Mouse (Mus musculus): ENCODE data around the gene Gba. TPM values are rescaled to one million over a fixed set of nuclear protein-coding genes. Genes with fewer than 3 reads are reported as not detected.

The Gba gene
- polyA plus RNA-seq, 1 experiment from 2014 or later, result 50.3 TPM

GRCm38 (mm10) chr3:89250435-89251040, 47.8 kb downstream of the Gba start:
- Histone ChIP-seq H3K9ac (no peak overlapping the region), H3K4me1 (peaks cover 33% of the 10 kb centered on the region), H3K4me3 (no peak overlapping the region), H3K27me3 (replicated peaks) (peaks cover 4% of the 10 kb centered on the region; the same call in 1 of the 2 replicates), H3K4me2 (replicated peaks) (peak overlapping the region; percentile 46; the same call in 1 of the 2 replicates), H3K27ac (no peak overlapping the region), H3K36me3 (peaks cover 9% of the 10 kb centered on the region; the same call in 1 of the 2 replicates), H3K9me3 (no peaks in the 10 kb centered on the region)
- ATAC-seq (ENCODE audit: low FRiP score, low read depth), result no peak
- WGBS, result 20% methylated on average over 7 of the region's 7 CpGs

GRCm38 (mm10) chr3:89251365-89251895, 48.7 kb downstream of the Gba start:
- Histone ChIP-seq H3K27me3 (replicated peaks) (peaks cover 4% of the 10 kb centered on the region; the same call in 1 of the 2 replicates), H3K4me3 (no peak overlapping the region), H3K9me3 (no peaks in the 10 kb centered on the region), H3K4me1 (peaks cover 27% of the 10 kb centered on the region), H3K4me2 (replicated peaks) (peak overlapping the region; percentile 46), H3K36me3 (peaks cover 9% of the 10 kb centered on the region; the same call in 1 of the 2 replicates), H3K27ac (no peak overlapping the region), H3K9ac (no peak overlapping the region)
- 4% methylated on average over 17 of the region's 17 CpGs for WGBS
- no peak for ATAC-seq (ENCODE audit: low FRiP score, low read depth)

- no peaks in the 10 kb centered on the region for H3K9me3 ChIP-seq
- H3K4me3 ChIP-seq, result no peak overlapping the region
- no peak overlapping the region for H3K9ac ChIP-seq
- H3K4me1 ChIP-seq, result peaks cover 16% of the 10 kb centered on the region
- H3K36me3 ChIP-seq, result no peaks in the 10 kb centered on the region
- WGBS, result 97% methylated on average over 5 of the region's 5 CpGs
- H3K27ac ChIP-seq, result no peak overlapping the region
- ATAC-seq (ENCODE audit: low FRiP score, low read depth), result no peak
- H3K27me3 ChIP-seq (replicated peaks), result peaks cover 4% of the 10 kb centered on the region; the same call in 1 of the 2 replicates
- H3K4me2 ChIP-seq (replicated peaks), result no peak overlapping the region
Observed at GRCm38 (mm10) chr3:89254994-89255393, 52.3 kb downstream of the Gba start.

- Histone ChIP-seq H3K27ac (no peak overlapping the region), H3K4me2 (replicated peaks) (no peak overlapping the region), H3K4me3 (no peak overlapping the region), H3K4me1 (peaks cover 6% of the 10 kb centered on the region), H3K9me3 (no peaks in the 10 kb centered on the region), H3K36me3 (no peaks in the 10 kb centered on the region), H3K27me3 (replicated peaks) (peaks cover 4% of the 10 kb centered on the region; the same call in 1 of the 2 replicates), H3K9ac (no peak overlapping the region)
- no peak for ATAC-seq (ENCODE audit: low FRiP score, low read depth)
- WGBS, result 78% methylated on average over 5 of the region's 5 CpGs
Observed at GRCm38 (mm10) chr3:89256177-89256576, 53.4 kb downstream of the Gba start.

MicroRNAs within 50 kb of the gene (microRNA counts, 519-probe panel; counts per million panel counts)
- microRNA mmu-miR-92b, result 342 counts per million, percentile 67 among the panel's probes with 10 or more counts

Small RNA genes lying within 50 kb of the gene (microRNA-seq; reads per million reads assigned to microRNA genes)
- gene Mir92b, result 10,100 reads per million, percentile 96 among the genes with 10 or more reads in this experiment

Other genes with a start within 250 kb of the Gba start
- 70.2 and 78.8 TPM in 2 replicates for gene Rusc1, start 109.6 kb upstream of the Gba start, polyA plus RNA-seq (2016; fragmentation: Nextera tagmentation; extraction: Ambion mirVana)
- gene Gm43738, start 101.8 kb upstream of the Gba start, polyA plus RNA-seq (2016; fragmentation: Nextera tagmentation; extraction: Ambion mirVana), result not detected in 2 replicates
- gene Fdps, start 101.0 kb upstream of the Gba start, polyA plus RNA-seq (2016; fragmentation: Nextera tagmentation; extraction: Ambion mirVana), result 353 and 354 TPM in 2 replicates
- gene Pklr, start 66.8 kb upstream of the Gba start, polyA plus RNA-seq (2016; fragmentation: Nextera tagmentation; extraction: Ambion mirVana), result 0.43 and 0.46 TPM in 2 replicates
- 19.5 and 23.2 TPM in 2 replicates for gene Hcn3, start 42.7 kb upstream of the Gba start, polyA plus RNA-seq (2016; fragmentation: Nextera tagmentation; extraction: Ambion mirVana)
- 38.5 and 43.0 TPM in 2 replicates for gene Clk2, start 38.1 kb upstream of the Gba start, polyA plus RNA-seq (2016; fragmentation: Nextera tagmentation; extraction: Ambion mirVana)
- gene Scamp3, start 25.5 kb upstream of the Gba start, polyA plus RNA-seq (2016; fragmentation: Nextera tagmentation; extraction: Ambion mirVana), result 109 and 110 TPM in 2 replicates
- gene Fam189b, start 19.8 kb upstream of the Gba start, polyA plus RNA-seq (2016; fragmentation: Nextera tagmentation; extraction: Ambion mirVana), result 34.1 and 42.5 TPM in 2 replicates
- 46.4 and 48.2 TPM in 2 replicates for gene Thbs3, start 12.3 kb downstream of the Gba start, polyA plus RNA-seq (2016; fragmentation: Nextera tagmentation; extraction: Ambion mirVana)
- gene Mtx1, start 24.2 kb downstream of the Gba start, polyA plus RNA-seq (2016; fragmentation: Nextera tagmentation; extraction: Ambion mirVana), result 174 TPM in 2 replicates
- 0.84 and 1.1 TPM in 2 replicates for gene Muc1, start 26.1 kb downstream of the Gba start, polyA plus RNA-seq (2016; fragmentation: Nextera tagmentation; extraction: Ambion mirVana)
- gene Krtcap2, start 43.0 kb downstream of the Gba start, polyA plus RNA-seq (2016; fragmentation: Nextera tagmentation; extraction: Ambion mirVana), result 232 and 252 TPM in 2 replicates
- 32.4 and 33.5 TPM in 2 replicates for gene Trim46, start 43.4 kb downstream of the Gba start, polyA plus RNA-seq (2016; fragmentation: Nextera tagmentation; extraction: Ambion mirVana)
- gene Dpm3, start 56.4 kb downstream of the Gba start, polyA plus RNA-seq (2016; fragmentation: Nextera tagmentation; extraction: Ambion mirVana), result 76.4 and 83.4 TPM in 2 replicates
- 39.0 and 40.2 TPM in 2 replicates for gene Slc50a1, start 67.6 kb downstream of the Gba start, polyA plus RNA-seq (2016; fragmentation: Nextera tagmentation; extraction: Ambion mirVana)
- 14.4 and 15.9 TPM in 2 replicates for gene Efna1, start 78.2 kb downstream of the Gba start, polyA plus RNA-seq (2016; fragmentation: Nextera tagmentation; extraction: Ambion mirVana)
- gene Efna3, start 120.0 kb downstream of the Gba start, polyA plus RNA-seq (2016; fragmentation: Nextera tagmentation; extraction: Ambion mirVana), result 51.3 and 54.7 TPM in 2 replicates
- gene Efna4, start 135.1 kb downstream of the Gba start, polyA plus RNA-seq (2016; fragmentation: Nextera tagmentation; extraction: Ambion mirVana), result 15.8 and 17.8 TPM in 2 replicates
- 37.1 and 40.4 TPM in 2 replicates for gene Adam15, start 147.1 kb downstream of the Gba start, polyA plus RNA-seq (2016; fragmentation: Nextera tagmentation; extraction: Ambion mirVana)
- 0.10 and 0.17 TPM in 2 replicates for gene Dcst2, start 159.0 kb downstream of the Gba start, polyA plus RNA-seq (2016; fragmentation: Nextera tagmentation; extraction: Ambion mirVana)
- 0.57 and 0.68 TPM in 2 replicates for gene Dcst1, start 162.3 kb downstream of the Gba start, polyA plus RNA-seq (2016; fragmentation: Nextera tagmentation; extraction: Ambion mirVana)
- gene Zbtb7b, start 191.8 kb downstream of the Gba start, polyA plus RNA-seq (2016; fragmentation: Nextera tagmentation; extraction: Ambion mirVana), result 0.70 and 0.71 TPM in 2 replicates
- 0.37 and 0.46 TPM in 2 replicates for gene Lenep, start 199.9 kb downstream of the Gba start, polyA plus RNA-seq (2016; fragmentation: Nextera tagmentation; extraction: Ambion mirVana)
- 33.4 and 35.0 TPM in 2 replicates for gene Flad1, start 208.9 kb downstream of the Gba start, polyA plus RNA-seq (2016; fragmentation: Nextera tagmentation; extraction: Ambion mirVana)
- 252 and 272 TPM in 2 replicates for gene Cks1b, start 215.5 kb downstream of the Gba start, polyA plus RNA-seq (2016; fragmentation: Nextera tagmentation; extraction: Ambion mirVana)
- gene Shc1, start 215.5 kb downstream of the Gba start, polyA plus RNA-seq (2016; fragmentation: Nextera tagmentation; extraction: Ambion mirVana), result 51.4 and 57.5 TPM in 2 replicates
- 55.9 and 57.3 TPM in 2 replicates for gene Pygo2, start 227.3 kb downstream of the Gba start, polyA plus RNA-seq (2016; fragmentation: Nextera tagmentation; extraction: Ambion mirVana)
- gene Pbxip1, start 233.8 kb downstream of the Gba start, polyA plus RNA-seq (2016; fragmentation: Nextera tagmentation; extraction: Ambion mirVana), result 15.5 and 16.8 TPM in 2 replicates